Mouse (Mus musculus) intestine, embryonic 16.5 days (tissue): ENCODE data around the gene Rpl3l. TPM values are rescaled to one million over a fixed set of nuclear protein-coding genes. Genes with fewer than 3 reads are reported as not detected.

ENCODE experiments used
- ATAC-seq: fragments of 200-750 bp; cut with Nextera tagmentation; 2 replicates; pipeline ENCODE4 v1.8.0; 2017; ENCODE audit warnings: moderate TSS enrichment, moderate library complexity
- H3K27ac ChIP-seq: fragments of 300-500 bp; sonication (generic); 2 replicates; pipeline ENCODE4 v1.5.1; 2014; ENCODE audit warnings: mild to moderate bottlenecking, low read length
- H3K27me3 ChIP-seq: fragments of 300-500 bp; sonication (generic); replicated peaks from 2 replicates; pipeline ENCODE4 v1.6.1; 2014; ENCODE audit warnings: low read length, control low read depth, mixed read lengths; ENCODE audit not compliant: control insufficient read depth, insufficient read depth
- H3K36me3 ChIP-seq: fragments of 300-500 bp; sonication (generic); 2 replicates; pipeline ENCODE4 v1.6.1; 2014; ENCODE audit warnings: low read length, control low read depth; ENCODE audit not compliant: control insufficient read depth, insufficient read depth
- H3K4me1 ChIP-seq: fragments of 300-500 bp; sonication (generic); 2 replicates; pipeline ENCODE4 v1.6.1; 2014; ENCODE audit warnings: low read length, control low read depth, mixed read lengths; ENCODE audit not compliant: control insufficient read depth, insufficient read depth
- H3K4me2 ChIP-seq: fragments of 300-500 bp; sonication (generic); 2 replicates; pipeline ENCODE4 v1.6.1; 2014; ENCODE audit warnings: low read depth, low read length, control low read depth
- H3K4me3 ChIP-seq: fragments of 300-500 bp; sonication (generic); 2 replicates; pipeline ENCODE4 v1.5.1; 2014; ENCODE audit warnings: mild to moderate bottlenecking, low read length
- H3K9ac ChIP-seq: fragments of 300-500 bp; sonication (generic); 2 replicates; pipeline ENCODE4 v1.6.1; 2014; ENCODE audit warnings: low read depth, low read length
- H3K9me3 ChIP-seq: fragments of 300-500 bp; sonication (generic); 2 replicates; pipeline ENCODE4 v1.6.1; 2016; ENCODE audit warnings: low read length, control low read depth; ENCODE audit not compliant: control insufficient read depth
- WGBS: fragments of 180-500 bp; shearing (Covaris S2); extraction: QIAGEN DNeasy Blood & Tissue Kit; methylation state at CpG from one replicate; pipeline ENCODE4 v1.1.7; 2014; 5-methylcytosine and 5-hydroxymethylcytosine counted together
- polyA plus RNA-seq: library from polyadenylated mRNA; unstranded; fragments of >200 nt; fragmentation: Nextera tagmentation; extraction: Ambion mirVana; gene quantifications from 2 replicates; pipeline ENCODE4 v1.2.1, GENCODE M21; 2015

The Rpl3l gene
- polyA plus RNA-seq, 1 experiment from 2014 or later = not detected

GRCm38 (mm10) chr17:24735446-24735845 is 7.8 kb downstream of the Rpl3l start:
- Histone ChIP-seq H3K27ac (peak overlapping the region; percentile 83; the same call in 1 of the 2 replicates), H3K4me2 (no peak overlapping the region; the same call in 1 of the 2 replicates), H3K9ac (no peak overlapping the region; the same call in 1 of the 2 replicates), H3K9me3 (no peaks in the 10 kb centered on the region), H3K4me3 (no peak overlapping the region), H3K36me3 (no peaks in the 10 kb centered on the region), H3K27me3 (no peaks in the 10 kb centered on the region), H3K4me1 (peaks cover 18% of the 10 kb centered on the region)
- ATAC-seq = no peak
- WGBS = 86% methylated on average over 7 of the region's 7 CpGs

- H3K4me2 ChIP-seq = peak within 1 kb of the TSS; percentile 91
- peak; percentile 97 for ATAC-seq
- H3K4me3 ChIP-seq = peak within 1 kb of the TSS; percentile 71
- H3K9ac ChIP-seq = peak within 1 kb of the TSS; percentile 81
- H3K27me3 ChIP-seq = no peaks in the 10 kb centered on the region
- H3K27ac ChIP-seq = peak within 1 kb of the TSS; percentile 83
- under 1% methylated on average over 29 of the region's 29 CpGs for WGBS
- H3K9me3 ChIP-seq = no peaks in the 10 kb centered on the region
- H3K4me1 ChIP-seq = peaks cover 18% of the 10 kb centered on the region
- no peaks in the 10 kb centered on the region for H3K36me3 ChIP-seq
These were observed 8.9 kb downstream of the Rpl3l start, which contains the start of gene Msrb1 for GRCm38 (mm10) chr17:24736330-24737051. Gene Msrb1, plus strand, starts transcription at chr17:24736642.

DNA sequence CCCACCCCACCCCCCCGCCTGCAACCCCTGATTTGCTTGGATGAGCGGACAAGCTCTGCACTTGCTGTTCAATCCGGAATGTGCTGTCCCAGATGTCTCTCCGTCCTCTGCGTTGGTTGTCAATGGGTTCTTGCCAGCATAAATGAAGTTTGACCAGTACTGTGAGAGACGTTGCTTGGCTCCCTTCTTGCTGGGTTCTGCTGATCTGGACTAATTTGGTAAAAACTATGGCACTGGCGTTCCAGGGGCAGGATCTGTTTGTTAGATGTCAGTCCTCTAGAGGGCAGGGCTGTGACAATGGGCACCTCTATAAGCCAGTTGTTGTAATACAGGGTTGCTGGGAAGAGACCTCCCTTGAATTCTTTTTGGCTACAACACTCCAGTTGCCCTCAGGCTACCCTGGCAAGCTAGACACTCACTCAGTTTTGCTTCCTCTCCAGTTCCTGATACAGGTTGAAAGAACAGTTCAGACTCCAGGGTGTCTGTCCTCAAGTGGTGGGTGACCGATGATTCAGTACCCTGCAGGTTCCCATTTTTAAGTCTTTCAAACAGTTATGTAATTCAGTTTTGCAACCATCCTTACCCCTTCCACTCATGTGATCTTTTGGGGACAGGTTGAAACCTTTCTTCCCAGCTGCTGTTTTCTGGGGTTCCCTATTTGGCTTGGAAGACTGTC is 9.7 kb downstream of the Rpl3l start:
- Histone ChIP-seq H3K27me3 (no peaks in the 10 kb centered on the region), H3K27ac (no peak overlapping the region), H3K9me3 (no peaks in the 10 kb centered on the region), H3K4me3 (peak overlapping the region; percentile 71), H3K4me1 (peaks cover 18% of the 10 kb centered on the region), H3K36me3 (no peaks in the 10 kb centered on the region), H3K9ac (peak overlapping the region; percentile 81), H3K4me2 (peak overlapping the region; percentile 91)
- WGBS = 29% methylated on average over 8 of the region's 8 CpGs
- ATAC-seq = no peak

DNA sequence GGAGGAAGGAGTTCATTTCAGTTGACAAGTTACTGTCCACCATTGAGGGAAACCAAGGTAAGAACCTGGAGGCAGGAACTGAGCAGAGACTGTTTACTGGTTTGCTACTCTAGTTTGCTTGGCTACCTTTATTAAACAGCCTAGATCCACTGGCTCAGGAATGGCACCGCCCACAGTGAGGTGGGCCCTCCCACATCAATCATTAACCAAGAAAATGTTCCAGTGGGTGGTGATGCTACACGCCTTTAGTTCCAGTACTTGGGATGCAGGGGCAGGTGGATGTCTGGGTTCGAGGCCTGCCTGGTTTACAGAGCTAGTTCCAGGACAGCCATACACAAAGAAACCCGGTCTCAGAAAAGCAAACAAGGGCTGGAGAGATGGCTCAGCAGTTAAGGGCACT is 10.6 kb downstream of the Rpl3l start:
- Histone ChIP-seq H3K4me2 (no peak overlapping the region), H3K9me3 (no peaks in the 10 kb centered on the region), H3K9ac (no peak overlapping the region), H3K4me3 (no peak overlapping the region; the same call in 1 of the 2 replicates), H3K36me3 (no peaks in the 10 kb centered on the region), H3K4me1 (peaks cover 18% of the 10 kb centered on the region), H3K27ac (no peak overlapping the region), H3K27me3 (no peaks in the 10 kb centered on the region)
- 73% methylated on average over 4 of the region's 4 CpGs for WGBS
- no peak for ATAC-seq

GRCm38 (mm10) chr17:24739926-24740325 is 12.3 kb downstream of the Rpl3l start:
- Histone ChIP-seq H3K27ac (0 out of 2 replicates have a peak overlapping the region, but pooled peaks have one; percentile 8), H3K4me1 (peaks cover 18% of the 10 kb centered on the region), H3K4me3 (no peak overlapping the region), H3K9ac (no peak overlapping the region), H3K36me3 (no peaks in the 10 kb centered on the region), H3K9me3 (no peaks in the 10 kb centered on the region), H3K27me3 (no peaks in the 10 kb centered on the region), H3K4me2 (no peak overlapping the region)
- no peak for ATAC-seq
- 64% methylated on average over 8 of the region's 8 CpGs for WGBS

DNA sequence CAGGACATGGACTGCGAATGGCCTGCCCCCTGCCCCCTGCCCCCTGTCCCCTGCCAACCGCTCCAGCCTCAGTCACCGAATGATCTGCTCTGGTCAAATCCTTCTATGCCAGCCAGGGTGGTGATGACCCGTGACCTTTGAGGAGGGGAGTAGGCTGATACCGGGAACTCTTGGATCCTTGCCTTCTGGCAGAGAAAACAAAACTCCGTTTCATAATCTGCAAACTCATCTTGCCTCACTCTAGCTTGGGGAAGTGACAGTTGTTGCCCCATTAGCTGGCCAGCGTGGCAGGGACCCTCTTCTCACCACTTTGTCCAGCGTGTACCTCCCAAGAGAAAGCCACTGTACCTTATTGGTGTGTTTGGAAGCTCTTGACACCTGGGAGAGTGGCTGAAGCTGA is 14.7 kb downstream of the Rpl3l start:
- 81% methylated on average over 8 of the region's 8 CpGs for WGBS
- no peak for ATAC-seq
- Histone ChIP-seq H3K9me3 (no peaks in the 10 kb centered on the region), H3K27me3 (no peaks in the 10 kb centered on the region), H3K36me3 (no peaks in the 10 kb centered on the region), H3K27ac (no peak overlapping the region), H3K4me1 (peaks cover 14% of the 10 kb centered on the region), H3K9ac (no peak overlapping the region), H3K4me2 (no peak overlapping the region), H3K4me3 (no peak overlapping the region)

GRCm38 (mm10) chr17:24743896-24744295 is 16.3 kb downstream of the Rpl3l start:
- Histone ChIP-seq H3K4me3 (no peak overlapping the region), H3K36me3 (no peaks in the 10 kb centered on the region), H3K27me3 (no peaks in the 10 kb centered on the region), H3K9me3 (no peaks in the 10 kb centered on the region), H3K4me1 (peaks cover 6% of the 10 kb centered on the region; the same call in 1 of the 2 replicates), H3K9ac (no peak overlapping the region), H3K27ac (no peak overlapping the region), H3K4me2 (no peak overlapping the region)
- ATAC-seq = no peak
- 76% methylated on average over 5 of the region's 5 CpGs for WGBS

DNA sequence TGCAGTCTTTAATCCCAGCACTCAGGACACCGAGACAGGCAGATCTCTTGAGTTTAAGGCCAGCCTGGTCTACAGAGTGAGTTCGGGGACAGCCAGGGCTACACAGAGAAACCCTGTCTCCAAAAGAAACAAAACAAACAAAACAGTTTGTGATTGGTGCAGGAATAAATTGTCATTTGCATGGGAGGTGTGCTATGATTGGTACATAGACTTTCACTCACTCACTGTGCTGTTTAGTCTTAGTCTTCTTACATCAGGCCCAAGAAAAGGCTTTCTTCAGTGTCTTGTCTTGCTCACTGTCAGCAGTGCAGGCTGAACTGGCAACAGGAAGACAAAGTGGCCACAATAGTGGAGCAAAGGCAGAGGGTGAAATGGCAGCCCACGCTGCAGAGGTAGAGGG is 16.8 kb downstream of the Rpl3l start:
- WGBS = 77% methylated on average over 3 of the region's 3 CpGs
- Histone ChIP-seq H3K36me3 (no peaks in the 10 kb centered on the region), H3K4me3 (no peak overlapping the region), H3K9me3 (no peaks in the 10 kb centered on the region), H3K27ac (no peak overlapping the region), H3K27me3 (no peaks in the 10 kb centered on the region), H3K4me2 (no peak overlapping the region), H3K4me1 (peaks cover 6% of the 10 kb centered on the region; the same call in 1 of the 2 replicates), H3K9ac (no peak overlapping the region)
- no peak for ATAC-seq

GRCm38 (mm10) chr17:24745526-24746497 is 18.2 kb downstream of the Rpl3l start:
- Histone ChIP-seq H3K36me3 (no peaks in the 10 kb centered on the region), H3K9me3 (no peaks in the 10 kb centered on the region), H3K4me2 (no peak overlapping the region), H3K9ac (no peak overlapping the region), H3K4me1 (peaks cover 6% of the 10 kb centered on the region; the same call in 1 of the 2 replicates), H3K27me3 (peaks cover 9% of the 10 kb centered on the region; the same call in 1 of the 2 replicates), H3K27ac (no peak overlapping the region), H3K4me3 (no peak overlapping the region)
- ATAC-seq = peak; percentile 73
- 22% methylated on average over 7 of the region's 7 CpGs for WGBS
